Mouse (Mus musculus) midbrain, embryonic 15.5 days (tissue): ENCODE measurements around the gene Gm13283. TPM values are rescaled to one million over a fixed set of nuclear protein-coding genes. Genes with fewer than 3 reads are reported as not detected.
"Not testable (repeated sequence)": the region's sequence is repeated elsewhere in the genome, so short reads cannot be mapped to it uniquely, and the experiment has no call there.

Experiments used
- ATAC-seq: fragments of 200-750 bp; cut with Nextera tagmentation; replicated peaks from 2 replicates; pipeline ENCODE4 v1.8.0; 2017; ENCODE audit warnings: moderate TSS enrichment
- H3K27ac ChIP-seq: fragments of 300-500 bp; sonication (generic); 2 replicates; pipeline ENCODE4 v1.5.1; 2015; ENCODE audit warnings: mild to moderate bottlenecking, inconsistent platforms
- H3K27me3 ChIP-seq: fragments of 300-500 bp; sonication (generic); replicated peaks from 2 replicates; pipeline ENCODE4 v1.6.1; 2015; ENCODE audit warnings: inconsistent platforms
- H3K36me3 ChIP-seq: fragments of 300-500 bp; sonication (generic); replicated peaks from 2 replicates; pipeline ENCODE4 v1.6.1; 2015; ENCODE audit warnings: inconsistent platforms
- H3K4me1 ChIP-seq: fragments of 300-500 bp; sonication (generic); 2 replicates; pipeline ENCODE4 v1.6.1; 2015; ENCODE audit warnings: inconsistent platforms
- H3K4me2 ChIP-seq: fragments of 300-500 bp; sonication (generic); 2 replicates; pipeline ENCODE4 v1.6.1; 2015; ENCODE audit warnings: inconsistent platforms, mild to moderate bottlenecking, moderate library complexity
- H3K4me3 ChIP-seq: fragments of 300-500 bp; sonication (generic); 2 replicates; pipeline ENCODE4 v1.5.1; 2015; ENCODE audit warnings: mild to moderate bottlenecking, inconsistent platforms
- H3K9ac ChIP-seq: fragments of 300-500 bp; sonication (generic); 2 replicates; pipeline ENCODE4 v1.6.1; 2015; ENCODE audit warnings: mild to moderate bottlenecking, inconsistent platforms
- H3K9me3 ChIP-seq: fragments of 300-500 bp; sonication (generic); 2 replicates; pipeline ENCODE4 v1.6.1; 2016; ENCODE audit warnings: inconsistent platforms
- WGBS: fragments of 180-500 bp; shearing (Covaris S2); methylation state at CpG from one replicate; pipeline ENCODE4 v1.1.7; 2015; ENCODE audit warnings: mixed read lengths; 5-methylcytosine and 5-hydroxymethylcytosine counted together
- polyA plus RNA-seq: library from polyadenylated mRNA; unstranded; fragments of >200 nt; fragmentation: Nextera tagmentation; extraction: Ambion mirVana; gene quantifications from 2 replicates; pipeline ENCODE4 v1.2.1, GENCODE M21; 2015

Gene Gm13283
- not detected in 2 replicates for polyA plus RNA-seq

DNA sequence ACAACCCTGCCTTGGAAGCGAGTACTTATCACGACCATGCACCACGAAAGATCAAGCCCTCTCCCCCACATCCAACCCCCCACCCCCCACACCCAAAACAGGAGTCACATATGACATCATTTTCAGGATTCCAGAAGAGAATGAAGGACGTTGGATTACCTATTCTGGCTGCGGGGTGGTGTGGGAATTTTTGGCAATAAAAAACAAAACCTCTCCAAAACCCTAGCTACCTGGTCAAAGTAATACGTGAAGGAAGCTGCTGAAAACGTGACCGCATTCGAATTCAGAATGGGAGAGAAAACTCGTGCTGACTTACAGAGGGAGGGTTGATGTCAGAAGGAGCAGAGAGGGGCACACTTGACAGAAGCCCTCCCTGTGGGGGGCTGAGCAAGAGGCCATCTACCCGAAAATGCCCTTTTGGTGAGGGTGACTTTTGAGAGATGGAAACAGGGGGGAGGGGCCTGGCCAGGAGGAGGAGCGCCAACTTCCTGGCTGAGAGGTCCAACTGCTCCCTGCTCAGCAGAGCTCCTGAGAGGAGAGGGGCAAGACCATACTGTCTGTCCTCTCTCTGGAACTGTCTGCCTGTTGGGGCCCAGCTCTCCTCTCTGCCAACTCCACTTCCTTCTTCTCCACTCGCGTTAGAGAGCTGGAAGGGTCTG is at the start of gene Gm13283:
TSS of gene Gm13283 (plus strand) at position 510 of the 659 bp plus-strand sequence.
- not testable (repeated sequence) for ATAC-seq, H3K36me3 ChIP-seq, H3K9me3 ChIP-seq, H3K27me3 ChIP-seq, H3K9ac ChIP-seq, H3K27ac ChIP-seq, H3K4me1 ChIP-seq
- H3K4me3 ChIP-seq, result peak within 1 kb of the TSS; percentile 34
- H3K4me2 ChIP-seq, result peak within 1 kb of the TSS; percentile 69
- 24% methylated on average over 10 of the region's 14 CpGs for WGBS

- Histone ChIP-seq H3K4me2 (no peak overlapping the region), H3K36me3 (peaks cover 10% of the 10 kb centered on the region; the same call in 1 of the 2 replicates), H3K9ac (no peak overlapping the region), H3K27me3 (no peaks in the 10 kb centered on the region), H3K27ac (no peak overlapping the region), H3K4me3 (no peak overlapping the region), H3K4me1 (peaks cover 13% of the 10 kb centered on the region), H3K9me3 (no peaks in the 10 kb centered on the region)
- no peak for ATAC-seq
- 88% methylated on average over 1 of the region's 1 CpGs for WGBS
Measured at GRCm38 (mm10) chr4:88714281-88714680, 45.6 kb upstream of the Gm13283 start.

DNA sequence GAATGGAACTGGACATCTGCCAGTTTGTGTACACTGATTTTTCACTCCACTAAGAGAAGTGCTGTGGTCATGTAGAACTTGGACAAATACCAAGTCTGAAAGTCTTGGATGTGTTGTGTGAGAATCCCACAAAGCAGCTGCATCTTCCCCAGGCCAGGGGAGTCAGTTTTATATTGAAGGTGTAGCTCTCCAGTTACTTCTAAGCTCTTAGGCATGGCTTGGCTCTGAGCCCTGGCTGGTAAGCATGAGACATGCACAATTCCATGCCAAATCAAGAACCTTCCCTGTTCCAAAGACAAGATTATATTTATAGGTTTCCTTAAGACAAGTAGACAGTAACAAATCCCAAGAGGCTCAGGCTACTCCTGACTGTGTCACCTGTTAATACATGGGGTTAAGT is 44.9 kb upstream of the Gm13283 start:
- H3K27me3 ChIP-seq, result no peaks in the 10 kb centered on the region
- peaks cover 19% of the 10 kb centered on the region for H3K4me1 ChIP-seq
- H3K4me3 ChIP-seq, result no peak overlapping the region
- no peak for ATAC-seq
- no peaks in the 10 kb centered on the region for H3K9me3 ChIP-seq
- no peak overlapping the region for H3K4me2 ChIP-seq
- H3K36me3 ChIP-seq, result peaks cover 10% of the 10 kb centered on the region; the same call in 1 of the 2 replicates
- H3K9ac ChIP-seq, result no peak overlapping the region
- no peak overlapping the region for H3K27ac ChIP-seq

GRCm38 (mm10) chr4:88718715-88719114 is 41.2 kb upstream of the Gm13283 start:
- Histone ChIP-seq H3K36me3 (peaks cover 9% of the 10 kb centered on the region; the same call in 1 of the 2 replicates), H3K27ac (no peak overlapping the region), H3K9me3 (no peaks in the 10 kb centered on the region), H3K27me3 (no peaks in the 10 kb centered on the region), H3K9ac (no peak overlapping the region), H3K4me1 (peaks cover 35% of the 10 kb centered on the region), H3K4me2 (peak overlapping the region; percentile 53), H3K4me3 (peak overlapping the region; percentile 27)
- 45% methylated on average over 1 of the region's 1 CpGs for WGBS
- no peak for ATAC-seq

DNA sequence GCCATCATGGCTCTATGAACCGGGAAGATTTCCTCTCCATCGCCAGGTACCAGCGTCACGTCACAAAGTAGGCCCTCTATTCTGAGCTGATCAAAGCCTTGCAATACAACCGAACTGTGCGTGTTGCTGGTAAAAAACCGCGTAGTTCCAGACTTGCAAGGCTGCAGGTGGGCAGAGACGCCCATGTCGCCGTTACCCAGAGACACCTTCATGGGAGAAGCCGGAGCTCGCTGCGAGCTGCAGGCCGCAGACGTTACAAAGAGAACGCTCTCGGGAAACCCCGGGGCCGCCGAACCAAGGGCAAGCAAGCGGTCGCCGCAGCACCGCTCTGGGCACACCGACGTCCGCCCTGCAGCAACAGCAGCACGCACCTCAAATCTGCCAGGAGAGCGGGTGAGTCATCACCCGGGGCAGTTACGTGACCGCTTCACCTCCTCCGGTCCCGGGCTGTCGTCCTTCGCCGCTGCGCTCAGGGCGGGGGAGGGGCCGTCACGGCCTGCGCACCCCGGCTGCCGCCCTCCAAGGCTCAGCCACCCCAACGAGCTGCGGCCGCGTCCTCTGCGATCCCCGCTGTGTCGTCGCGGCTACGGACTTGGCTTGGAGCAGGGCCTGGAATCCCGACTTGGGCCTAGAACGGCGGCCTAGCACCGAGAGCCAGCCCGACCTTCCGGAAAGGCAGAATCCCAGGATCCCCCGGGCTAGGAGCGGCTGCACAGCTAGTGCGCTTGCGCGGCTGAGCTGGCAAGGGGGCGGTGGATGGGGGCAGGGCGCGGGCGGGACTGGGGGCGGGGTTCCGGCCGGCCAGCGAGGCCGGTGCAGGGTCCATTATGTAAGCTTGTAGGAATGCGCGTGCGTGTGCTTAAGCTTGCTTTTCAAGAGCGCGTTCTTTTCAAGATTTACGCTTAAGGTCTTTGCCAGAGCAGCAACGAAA is 37.9 kb upstream of the Gm13283 start, which contains the start of the genes Gm26566 and Klhl9:
TSS of gene Gm26566 (plus strand) at position 15 of the 931 bp plus-strand sequence.
TSS of gene Klhl9 (minus strand) at position 675 of the 931 bp plus-strand sequence.
- Histone ChIP-seq H3K9ac (peak within 1 kb of the TSS; percentile 99), H3K36me3 (0 out of 2 replicates have a peak, but pooled peaks cover 3% of the 10 kb centered on the region), H3K4me3 (peak within 1 kb of the TSS; percentile 98), H3K27me3 (no peaks in the 10 kb centered on the region), H3K27ac (peak within 1 kb of the TSS; percentile 98), H3K4me1 (peaks cover 35% of the 10 kb centered on the region), H3K9me3 (no peaks in the 10 kb centered on the region), H3K4me2 (peak within 1 kb of the TSS; percentile 51)
- ATAC-seq, result peak; percentile 99
- WGBS, result under 1% methylated on average over 81 of the region's 82 CpGs

GRCm38 (mm10) chr4:88723497-88724090 is 36.3 kb upstream of the Gm13283 start:
- Histone ChIP-seq H3K27me3 (no peaks in the 10 kb centered on the region), H3K9me3 (no peaks in the 10 kb centered on the region), H3K27ac (no peak overlapping the region), H3K4me3 (no peak overlapping the region), H3K4me2 (no peak overlapping the region), H3K36me3 (0 out of 2 replicates have a peak, but pooled peaks cover 3% of the 10 kb centered on the region), H3K4me1 (peaks cover 27% of the 10 kb centered on the region), H3K9ac (no peak overlapping the region)
- no peak for ATAC-seq
- WGBS, result 70% methylated on average over 8 of the region's 8 CpGs

DNA sequence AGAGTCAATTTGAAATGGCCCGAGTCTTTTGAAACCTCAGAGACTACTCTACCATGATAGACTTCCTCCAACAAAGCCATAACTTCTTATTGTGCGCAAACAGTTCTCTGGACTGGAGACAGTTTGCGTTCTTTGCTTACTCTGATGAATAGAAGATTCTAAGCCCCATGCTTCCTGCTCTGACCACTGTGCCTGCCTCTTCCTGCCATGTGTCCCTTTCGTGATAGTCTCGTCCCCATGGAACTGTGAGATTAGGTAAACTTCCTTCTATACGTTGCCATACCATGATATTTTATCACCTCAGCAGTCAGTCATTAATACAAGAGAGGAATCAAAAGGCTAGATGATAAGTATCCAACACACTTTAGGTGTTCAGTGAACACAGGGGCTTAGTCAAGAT is 33.2 kb upstream of the Gm13283 start:
- Histone ChIP-seq H3K4me1 (no peaks in the 10 kb centered on the region), H3K27me3 (no peaks in the 10 kb centered on the region), H3K4me3 (no peak overlapping the region), H3K36me3 (no peaks in the 10 kb centered on the region), H3K9ac (no peak overlapping the region), H3K27ac (no peak overlapping the region), H3K4me2 (no peak overlapping the region), H3K9me3 (no peaks in the 10 kb centered on the region)
- no peak for ATAC-seq
- WGBS, result 87% methylated on average over 6 of the region's 6 CpGs

DNA sequence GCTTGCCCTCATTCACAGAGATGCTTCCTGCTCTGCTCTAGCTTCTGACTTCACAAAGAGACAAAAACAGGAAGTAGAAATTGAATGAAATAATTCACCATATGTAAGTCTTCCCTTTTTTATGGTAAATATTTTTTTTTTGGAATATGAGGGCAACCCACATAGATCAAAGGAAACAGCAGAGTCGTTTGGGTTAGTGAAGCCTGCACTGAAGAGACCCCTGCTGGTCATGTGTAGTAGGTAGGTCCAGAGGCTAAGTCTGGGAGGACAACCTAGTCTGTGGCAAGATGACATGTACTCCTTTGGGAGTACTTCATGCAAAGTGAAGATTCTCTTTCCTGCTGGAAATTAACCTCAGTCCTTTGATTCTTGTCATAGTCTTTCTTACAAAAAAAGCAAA is 32.6 kb upstream of the Gm13283 start:
- Histone ChIP-seq H3K36me3 (no peaks in the 10 kb centered on the region), H3K4me3 (no peak overlapping the region), H3K9me3 (no peaks in the 10 kb centered on the region), H3K4me2 (no peak overlapping the region), H3K9ac (no peak overlapping the region), H3K4me1 (no peaks in the 10 kb centered on the region), H3K27ac (no peak overlapping the region), H3K27me3 (no peaks in the 10 kb centered on the region)
- WGBS, result 0% methylated on average over 1 of the region's 1 CpGs
- no peak for ATAC-seq

- Histone ChIP-seq H3K4me3 (no peak overlapping the region), H3K9me3 (no peaks in the 10 kb centered on the region), H3K9ac (no peak overlapping the region), H3K27ac (no peak overlapping the region), H3K4me1 (no peaks in the 10 kb centered on the region), H3K36me3 (no peaks in the 10 kb centered on the region), H3K4me2 (no peak overlapping the region), H3K27me3 (no peaks in the 10 kb centered on the region)
- ATAC-seq, result no peak
- WGBS, result 5% methylated on average over 2 of the region's 2 CpGs
Measured at GRCm38 (mm10) chr4:88738480-88738879, 21.4 kb upstream of the Gm13283 start.

DNA sequence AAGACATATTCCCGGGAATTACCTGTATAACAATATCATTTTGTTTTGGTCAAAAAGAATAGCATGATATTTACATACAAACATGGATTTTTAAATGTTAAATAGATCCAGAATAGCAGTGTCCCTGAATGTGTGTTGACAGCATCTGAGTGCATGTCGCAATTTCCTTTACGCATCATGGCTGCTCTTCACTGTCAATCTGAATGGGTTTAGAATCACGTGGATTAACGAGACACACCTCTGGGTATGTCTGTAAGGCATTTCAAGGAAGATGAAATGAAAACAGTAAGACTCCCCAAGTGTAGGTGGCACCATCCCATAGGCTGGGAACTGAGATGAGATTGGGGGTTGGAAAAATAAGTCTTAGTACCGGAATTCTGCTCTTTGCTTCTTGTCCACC is 20.9 kb upstream of the Gm13283 start:
- Histone ChIP-seq H3K27ac (no peak overlapping the region), H3K9ac (no peak overlapping the region), H3K4me3 (no peak overlapping the region), H3K27me3 (no peaks in the 10 kb centered on the region), H3K4me2 (no peak overlapping the region), H3K36me3 (no peaks in the 10 kb centered on the region), H3K9me3 (no peaks in the 10 kb centered on the region), H3K4me1 (no peaks in the 10 kb centered on the region)
- ATAC-seq, result no peak
- WGBS, result 90% methylated on average over 6 of the region's 6 CpGs

DNA sequence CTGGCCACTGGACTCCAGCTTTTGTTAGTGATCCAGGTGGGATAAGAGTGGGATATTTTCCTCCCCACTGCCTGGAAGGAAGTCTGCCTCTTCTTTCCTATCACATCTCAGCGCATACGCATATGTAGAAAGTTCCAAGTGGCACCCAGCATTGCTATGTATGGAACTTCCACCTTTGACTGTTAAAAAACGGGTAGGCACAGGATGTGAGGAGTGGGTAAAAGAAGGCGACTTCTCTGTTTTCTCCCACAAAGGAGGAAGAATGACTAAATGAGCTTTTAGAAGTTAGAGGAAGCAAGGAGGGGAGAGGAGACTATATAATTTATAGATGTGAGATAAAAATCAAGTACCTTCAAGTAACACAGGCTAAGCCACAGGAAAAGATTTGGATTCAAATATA is 18.5 kb upstream of the Gm13283 start:
- H3K9me3 ChIP-seq, result no peaks in the 10 kb centered on the region
- no peak overlapping the region for H3K4me2 ChIP-seq
- ATAC-seq, result no peak
- no peak overlapping the region for H3K27ac ChIP-seq
- no peak overlapping the region for H3K9ac ChIP-seq
- H3K36me3 ChIP-seq, result no peaks in the 10 kb centered on the region
- H3K4me1 ChIP-seq, result no peaks in the 10 kb centered on the region
- no peak overlapping the region for H3K4me3 ChIP-seq
- 92% methylated on average over 4 of the region's 4 CpGs for WGBS
- no peaks in the 10 kb centered on the region for H3K27me3 ChIP-seq

DNA sequence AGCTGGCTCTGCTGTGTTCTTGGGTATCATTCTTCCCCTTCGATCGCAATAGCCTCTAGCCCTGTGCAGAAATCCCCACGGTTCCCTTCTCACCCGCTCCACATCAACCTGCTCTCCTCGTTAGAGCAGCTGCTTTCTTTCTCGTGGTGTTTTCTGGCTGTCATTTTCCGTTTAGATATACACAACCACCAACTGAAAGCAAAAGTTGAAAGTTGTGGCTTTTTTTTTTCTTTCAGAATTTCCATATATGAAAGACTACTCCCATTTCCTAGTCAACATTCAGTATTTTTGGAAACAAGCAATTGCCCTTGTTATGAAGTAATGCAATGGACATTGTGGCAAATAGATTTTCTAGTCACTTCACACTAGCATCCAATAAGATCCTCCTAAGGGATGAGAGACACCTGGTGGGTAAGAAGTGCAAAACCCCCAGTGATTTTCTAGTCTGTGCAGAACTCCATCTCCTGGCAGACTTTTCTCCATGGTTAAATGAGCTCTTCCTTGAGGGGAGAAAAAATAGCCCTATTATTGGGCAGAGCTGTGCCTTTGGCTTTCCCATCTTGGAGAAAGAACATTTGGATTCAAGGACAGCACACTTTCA is 17.0 kb upstream of the Gm13283 start:
- H3K27me3 ChIP-seq, result no peaks in the 10 kb centered on the region
- H3K9ac ChIP-seq, result no peak overlapping the region
- no peak for ATAC-seq
- no peak overlapping the region for H3K4me3 ChIP-seq
- H3K27ac ChIP-seq, result no peak overlapping the region
- no peaks in the 10 kb centered on the region for H3K9me3 ChIP-seq
- H3K36me3 ChIP-seq, result no peaks in the 10 kb centered on the region
- 70% methylated on average over 7 of the region's 7 CpGs for WGBS
- no peaks in the 10 kb centered on the region for H3K4me1 ChIP-seq
- H3K4me2 ChIP-seq, result no peak overlapping the region
